Mouse (Mus musculus) spleen, adult 2 months (tissue): ENCODE data around the gene Ptges.
A peak's percentile ranks its signal among the peaks of the same experiment; 100 is the strongest.

Experiments used
- CTCF ChIP-seq: fragments of 200-500 bp; IDR thresholded peaks from 2 replicates; pipeline ENCODE4 v1.5.1; 2011; ENCODE audit warnings: mild to moderate bottlenecking, inconsistent platforms; ENCODE audit not compliant: insufficient read depth, insufficient read length, insufficient replicate concordance; ENCODE audit errors: extremely low read depth
- POLR2A ChIP-seq: fragments of 200-500 bp; IDR thresholded peaks from 2 replicates; pipeline ENCODE4 v1.6.1; 2011; ENCODE audit warnings: low read depth, low read length, inconsistent platforms

DNA sequence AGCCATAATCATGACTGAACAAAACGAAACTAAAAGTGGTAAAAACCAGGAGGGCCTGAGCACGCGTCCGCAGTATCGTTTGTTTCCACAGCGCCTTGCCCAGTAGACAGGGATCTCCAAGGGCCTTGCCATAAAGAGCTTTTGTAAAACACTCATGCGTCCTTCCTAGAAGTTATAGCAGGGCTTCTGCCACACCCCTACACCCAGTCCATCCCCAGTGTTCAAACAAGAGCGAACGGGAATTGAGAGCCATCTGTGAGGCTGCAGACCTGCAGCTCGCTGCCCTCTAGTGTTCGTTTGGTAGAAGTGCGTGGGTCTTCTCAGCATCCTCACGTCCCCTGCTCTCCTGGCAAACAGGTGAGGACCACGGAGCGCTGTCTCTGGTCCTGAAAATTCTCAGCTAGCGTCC is 12.9 kb upstream of the Ptges start:
- no peak for TF ChIP-seq POLR2A
- TF ChIP-seq CTCF, result peak; percentile 94
